Mouse (Mus musculus): ENCODE data around the gene Bcl11b. TPM values are rescaled to one million over a fixed set of nuclear protein-coding genes. Genes with fewer than 3 reads are reported as not detected.

Gene Bcl11b
- polyA plus RNA-seq, 1 experiment from 2014 or later, result 38.4 TPM

DNA sequence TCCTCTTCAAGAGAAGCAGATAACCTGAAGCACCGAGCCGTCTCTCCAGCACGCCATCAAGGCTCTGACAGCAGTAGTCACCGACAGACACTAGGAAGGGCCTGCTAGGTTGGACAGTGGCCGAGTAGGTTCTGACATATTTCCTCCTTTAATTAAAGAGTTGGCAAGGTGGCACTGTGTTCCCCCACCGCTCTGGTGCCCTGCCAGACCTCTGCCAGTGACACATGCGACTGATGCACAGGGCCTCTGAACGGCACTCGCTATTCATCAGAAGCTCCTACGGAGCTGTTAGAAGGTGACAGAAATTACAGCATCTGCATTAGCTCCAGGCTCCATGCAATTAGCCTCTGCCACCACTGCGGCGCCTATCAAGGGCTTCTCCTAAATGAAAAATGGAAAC is 8.6 kb upstream of the Bcl11b start:
- Histone ChIP-seq H3K4me2 (ENCODE audit: low read length) (no peak overlapping the region), H3K9ac (replicated peaks; ENCODE audit: low read length) (no peak overlapping the region), H3K36me3 (ENCODE audit: control insufficient read depth, insufficient read depth, low read length) (no peaks in the 10 kb centered on the region), H3K9me3 (ENCODE audit: control insufficient read depth, low read length) (no peaks in the 10 kb centered on the region), H3K27ac (replicated peaks; ENCODE audit: low read depth, low read length) (no peak overlapping the region), H3K4me1 (ENCODE audit: control insufficient read depth, insufficient read depth, low read length) (no peaks in the 10 kb centered on the region), H3K4me3 (replicated peaks; ENCODE audit: low read depth, low read length) (no peak overlapping the region), H3K27me3 (ENCODE audit: control insufficient read depth, insufficient read depth, low read length) (no peaks in the 10 kb centered on the region)
- DNase-seq, result no peak
- no peak for ATAC-seq (ENCODE audit: low FRiP score, low TSS enrichment)
- 87% methylated on average over 12 of the region's 12 CpGs for WGBS

DNA sequence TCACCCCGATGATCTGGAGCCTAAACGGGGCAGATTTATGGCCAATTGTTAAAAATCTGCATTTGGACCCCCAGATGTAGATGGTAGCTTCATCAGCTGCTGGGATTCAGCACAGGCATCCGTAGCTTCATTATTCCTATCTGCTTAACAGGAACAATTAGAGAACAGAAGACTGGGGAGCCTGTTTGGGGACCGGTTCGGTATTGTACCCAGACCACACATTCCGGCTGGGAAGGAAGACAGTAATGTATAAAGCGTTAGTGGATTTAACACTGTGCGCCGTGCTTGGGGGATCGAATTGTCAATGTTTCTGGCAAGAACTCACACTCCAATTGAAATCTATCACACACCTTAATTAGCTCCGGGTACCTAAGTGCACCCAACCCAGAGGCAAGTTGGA is 6.9 kb upstream of the Bcl11b start:
- Histone ChIP-seq H3K4me3 (replicated peaks; ENCODE audit: low read depth, low read length) (no peak overlapping the region), H3K36me3 (ENCODE audit: control insufficient read depth, insufficient read depth, low read length) (no peaks in the 10 kb centered on the region), H3K27ac (replicated peaks; ENCODE audit: low read depth, low read length) (no peak overlapping the region), H3K27me3 (ENCODE audit: control insufficient read depth, insufficient read depth, low read length) (peaks cover 4% of the 10 kb centered on the region; the same call in 1 of the 2 replicates), H3K9ac (replicated peaks; ENCODE audit: low read length) (no peak overlapping the region), H3K4me2 (ENCODE audit: low read length) (no peak overlapping the region), H3K4me1 (ENCODE audit: control insufficient read depth, insufficient read depth, low read length) (peaks cover 6% of the 10 kb centered on the region), H3K9me3 (ENCODE audit: control insufficient read depth, low read length) (no peaks in the 10 kb centered on the region)
- ATAC-seq (ENCODE audit: low FRiP score, low TSS enrichment) (no peak), DNase-seq (no peak)
- 80% methylated on average over 11 of the region's 11 CpGs for whole genome bisulfite sequencing

DNA sequence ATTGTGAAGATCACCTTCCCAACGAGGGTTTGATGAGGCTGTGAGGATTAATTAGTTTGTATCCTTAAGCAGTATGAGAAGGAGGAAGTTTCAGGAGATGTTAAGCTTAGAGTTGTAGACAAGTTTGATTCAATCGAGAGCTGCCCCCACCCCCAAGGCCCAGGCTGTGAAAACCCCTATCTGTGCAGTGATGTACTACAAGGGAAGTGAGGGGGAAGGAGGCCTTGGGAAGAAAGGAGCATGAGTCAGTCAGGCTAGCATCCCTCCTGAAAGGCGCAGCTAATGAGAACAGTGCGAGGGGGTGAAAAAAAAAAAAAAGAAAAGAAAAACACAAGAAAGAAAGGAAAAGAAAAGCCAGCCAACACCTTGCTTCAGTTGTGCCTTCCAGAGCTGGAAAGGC is 5.8 kb upstream of the Bcl11b start:
- no peak for DNase-seq
- no peak for ATAC-seq (ENCODE audit: low FRiP score, low TSS enrichment)
- H3K9ac ChIP-seq (replicated peaks; ENCODE audit: low read length), result no peak overlapping the region
- H3K4me2 ChIP-seq (ENCODE audit: low read length), result no peak overlapping the region
- H3K4me3 ChIP-seq (replicated peaks; ENCODE audit: low read depth, low read length), result no peak overlapping the region
- no peak overlapping the region for H3K27ac ChIP-seq (replicated peaks; ENCODE audit: low read depth, low read length)
- H3K4me1 ChIP-seq (ENCODE audit: control insufficient read depth, insufficient read depth, low read length), result peaks cover 17% of the 10 kb centered on the region
- H3K36me3 ChIP-seq (ENCODE audit: control insufficient read depth, insufficient read depth, low read length), result no peaks in the 10 kb centered on the region
- H3K9me3 ChIP-seq (ENCODE audit: control insufficient read depth, low read length), result no peaks in the 10 kb centered on the region
- 40% methylated on average over 4 of the region's 4 CpGs for WGBS
- H3K27me3 ChIP-seq (ENCODE audit: control insufficient read depth, insufficient read depth, low read length), result peaks cover 12% of the 10 kb centered on the region; the same call in 1 of the 2 replicates

DNA sequence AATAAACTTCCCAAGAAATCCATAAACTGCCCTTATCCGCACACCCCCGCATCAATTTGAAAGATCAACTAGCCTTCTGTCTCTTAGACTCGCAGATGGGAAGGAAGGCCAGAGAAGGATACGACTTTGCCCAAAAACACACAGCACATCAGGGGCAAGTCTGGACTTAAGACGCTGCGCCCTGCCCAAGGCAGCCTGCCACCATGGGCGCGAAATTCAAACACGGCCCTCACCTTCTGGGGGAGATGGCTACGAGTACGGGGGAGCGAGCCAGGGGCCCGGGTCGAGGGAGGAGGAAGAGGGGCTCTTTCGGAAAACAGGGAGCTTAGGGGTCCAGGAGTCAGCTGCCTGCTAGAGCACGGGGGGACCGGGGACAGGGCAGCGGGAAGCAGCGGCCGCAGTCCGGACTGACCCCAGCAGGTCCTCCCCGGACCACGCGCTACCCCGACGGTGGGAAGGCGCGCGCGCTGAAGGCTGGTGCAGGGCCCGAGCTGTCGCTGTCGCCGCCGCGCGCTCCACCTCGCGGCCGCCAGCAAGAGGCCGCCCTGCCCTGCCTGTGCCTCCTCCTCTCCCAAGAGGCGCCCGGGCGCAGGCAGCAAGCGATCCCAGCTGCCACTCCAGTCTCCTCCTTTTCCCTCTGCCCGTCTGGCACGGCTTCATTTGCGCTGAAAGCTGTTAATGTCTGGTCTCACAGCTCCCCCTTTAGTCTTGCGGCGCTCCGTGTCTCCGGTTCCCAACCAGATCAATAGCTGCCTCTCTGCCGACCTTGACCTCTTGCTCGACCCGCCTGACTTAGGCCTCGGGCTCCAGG is 2.6 kb upstream of the Bcl11b start:
- H3K4me3 ChIP-seq (replicated peaks; ENCODE audit: low read depth, low read length), result peak overlapping the region; percentile 37
- WGBS, result under 1% methylated on average over 56 of the region's 56 CpGs
- ATAC-seq (ENCODE audit: low FRiP score, low TSS enrichment) (peak; percentile 71), DNase-seq (peak; percentile 93)
- no peaks in the 10 kb centered on the region for H3K36me3 ChIP-seq (ENCODE audit: control insufficient read depth, insufficient read depth, low read length)
- H3K27me3 ChIP-seq (ENCODE audit: control insufficient read depth, insufficient read depth, low read length), result peaks cover 12% of the 10 kb centered on the region; the same call in 1 of the 2 replicates
- H3K9ac ChIP-seq (replicated peaks; ENCODE audit: low read length), result peak overlapping the region; percentile 41; the same call in 1 of the 2 replicates
- peaks cover 20% of the 10 kb centered on the region for H3K4me1 ChIP-seq (ENCODE audit: control insufficient read depth, insufficient read depth, low read length)
- H3K9me3 ChIP-seq (ENCODE audit: control insufficient read depth, low read length), result no peaks in the 10 kb centered on the region
- peak overlapping the region; percentile 91 for H3K4me2 ChIP-seq (ENCODE audit: low read length)
- H3K27ac ChIP-seq (replicated peaks; ENCODE audit: low read depth, low read length), result no peak overlapping the region

DNA sequence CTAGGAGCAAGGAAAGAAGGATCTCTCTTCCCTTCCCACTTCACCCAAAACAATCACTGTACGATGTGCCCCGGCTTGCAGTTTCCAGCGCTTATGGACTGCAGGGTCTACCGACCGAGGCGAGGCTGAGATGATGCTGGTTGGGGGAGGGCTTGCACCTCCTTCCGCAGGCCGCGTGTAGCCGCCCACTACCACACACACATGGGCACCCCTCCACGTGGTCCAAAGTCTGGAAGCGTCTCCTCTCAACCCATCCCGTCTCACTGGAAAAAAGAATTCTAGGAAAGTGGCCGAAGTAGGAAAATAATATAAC is 2.0 kb upstream of the Bcl11b start:
- 10% methylated on average over 14 of the region's 14 CpGs for WGBS
- Histone ChIP-seq H3K27me3 (ENCODE audit: control insufficient read depth, insufficient read depth, low read length) (peaks cover 12% of the 10 kb centered on the region; the same call in 1 of the 2 replicates), H3K4me1 (ENCODE audit: control insufficient read depth, insufficient read depth, low read length) (peaks cover 25% of the 10 kb centered on the region), H3K4me3 (replicated peaks; ENCODE audit: low read depth, low read length) (peak overlapping the region; percentile 89), H3K36me3 (ENCODE audit: control insufficient read depth, insufficient read depth, low read length) (no peaks in the 10 kb centered on the region), H3K27ac (replicated peaks; ENCODE audit: low read depth, low read length) (peak overlapping the region; percentile 13; the same call in 1 of the 2 replicates), H3K9ac (replicated peaks; ENCODE audit: low read length) (peak overlapping the region; percentile 36; the same call in 1 of the 2 replicates), H3K9me3 (ENCODE audit: control insufficient read depth, low read length) (no peaks in the 10 kb centered on the region), H3K4me2 (ENCODE audit: low read length) (peak overlapping the region; percentile 91)
- ATAC-seq (ENCODE audit: low FRiP score, low TSS enrichment), result no peak
- DNase-seq, result peak; percentile 29

DNA sequence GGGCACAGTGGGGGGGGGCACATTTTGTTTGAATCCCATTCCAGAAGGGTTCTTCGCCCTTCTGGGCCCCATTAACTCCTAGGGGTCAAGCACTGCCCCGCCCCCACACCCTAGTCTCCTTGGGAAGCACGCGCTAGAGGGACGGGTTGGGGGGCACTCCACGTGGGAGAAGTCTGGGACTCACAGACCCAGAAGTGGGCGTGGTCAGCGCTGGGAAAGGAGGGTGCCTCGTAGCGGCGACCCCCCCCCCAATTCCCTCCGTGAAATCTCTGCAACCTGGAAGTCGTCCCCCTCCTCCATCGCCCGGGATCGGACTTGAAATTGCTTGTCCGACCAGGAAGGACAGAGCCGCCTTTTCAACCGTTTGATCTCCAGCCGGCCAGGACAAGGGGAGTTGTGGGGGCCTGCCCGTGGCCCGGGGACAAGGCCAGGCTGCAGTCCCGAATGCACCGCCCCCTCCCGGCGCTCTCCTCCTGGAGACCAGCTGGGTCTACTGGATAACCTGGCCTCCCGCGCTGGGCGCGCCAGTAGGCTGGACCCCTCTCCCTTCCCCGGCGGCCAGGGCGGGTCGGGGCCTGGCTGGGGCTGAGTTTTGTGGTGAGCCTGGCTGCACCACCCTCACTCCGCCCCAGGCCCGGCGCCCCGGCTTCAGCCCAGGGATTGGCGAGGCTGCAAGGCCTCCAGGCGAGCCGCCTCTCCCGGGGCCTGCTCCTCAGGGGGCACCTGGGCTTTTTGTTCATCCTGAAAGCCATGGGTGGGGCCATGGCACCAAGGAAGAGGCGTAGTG is 1.5 kb upstream of the Bcl11b start:
- no peak for ATAC-seq (ENCODE audit: low FRiP score, low TSS enrichment)
- H3K27ac ChIP-seq (replicated peaks; ENCODE audit: low read depth, low read length), result peak overlapping the region; percentile 13; the same call in 1 of the 2 replicates
- H3K9me3 ChIP-seq (ENCODE audit: control insufficient read depth, low read length), result no peaks in the 10 kb centered on the region
- WGBS, result 2% methylated on average over 42 of the region's 43 CpGs
- peak overlapping the region; percentile 89 for H3K4me3 ChIP-seq (replicated peaks; ENCODE audit: low read depth, low read length)
- H3K9ac ChIP-seq (replicated peaks; ENCODE audit: low read length), result peak overlapping the region; percentile 36; the same call in 1 of the 2 replicates
- no peaks in the 10 kb centered on the region for H3K36me3 ChIP-seq (ENCODE audit: control insufficient read depth, insufficient read depth, low read length)
- peak; percentile 56 for DNase-seq
- H3K4me2 ChIP-seq (ENCODE audit: low read length), result peak overlapping the region; percentile 91
- H3K4me1 ChIP-seq (ENCODE audit: control insufficient read depth, insufficient read depth, low read length), result peaks cover 25% of the 10 kb centered on the region
- H3K27me3 ChIP-seq (ENCODE audit: control insufficient read depth, insufficient read depth, low read length), result peaks cover 12% of the 10 kb centered on the region; the same call in 1 of the 2 replicates

DNA sequence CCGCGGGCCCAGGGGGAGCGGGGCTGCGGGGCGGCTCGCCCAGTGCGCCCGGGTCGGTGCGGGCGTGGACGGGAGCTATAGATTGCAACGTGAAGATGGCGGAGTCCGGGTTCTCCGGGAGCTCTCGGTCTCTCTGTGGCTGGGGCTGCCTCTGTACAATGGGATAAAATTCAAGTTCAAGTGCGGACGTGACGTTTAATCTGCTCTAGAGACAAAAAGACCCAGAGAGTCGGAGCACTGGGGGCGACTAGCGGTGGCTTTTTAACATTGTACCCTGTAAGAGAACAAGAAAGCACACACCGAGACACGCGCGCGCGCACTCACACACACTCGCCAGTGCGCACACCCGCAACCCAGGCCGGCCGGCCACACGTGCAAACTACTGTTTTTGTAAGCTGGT is 526 bp upstream of the Bcl11b start:
- H3K4me2 ChIP-seq (ENCODE audit: low read length), result peak overlapping the region; percentile 91
- WGBS, result under 1% methylated on average over 35 of the region's 35 CpGs
- H3K4me3 ChIP-seq (replicated peaks; ENCODE audit: low read depth, low read length), result peak overlapping the region; percentile 89
- no peaks in the 10 kb centered on the region for H3K36me3 ChIP-seq (ENCODE audit: control insufficient read depth, insufficient read depth, low read length)
- no peaks in the 10 kb centered on the region for H3K9me3 ChIP-seq (ENCODE audit: control insufficient read depth, low read length)
- peaks cover 25% of the 10 kb centered on the region for H3K4me1 ChIP-seq (ENCODE audit: control insufficient read depth, insufficient read depth, low read length)
- H3K27ac ChIP-seq (replicated peaks; ENCODE audit: low read depth, low read length), result peak overlapping the region; percentile 98
- peaks cover 12% of the 10 kb centered on the region; the same call in 1 of the 2 replicates for H3K27me3 ChIP-seq (ENCODE audit: control insufficient read depth, insufficient read depth, low read length)
- H3K9ac ChIP-seq (replicated peaks; ENCODE audit: low read length), result peak overlapping the region; percentile 94
- peak; percentile 77 for ATAC-seq (ENCODE audit: low FRiP score, low TSS enrichment)
- DNase-seq, result peak; percentile 96

DNA sequence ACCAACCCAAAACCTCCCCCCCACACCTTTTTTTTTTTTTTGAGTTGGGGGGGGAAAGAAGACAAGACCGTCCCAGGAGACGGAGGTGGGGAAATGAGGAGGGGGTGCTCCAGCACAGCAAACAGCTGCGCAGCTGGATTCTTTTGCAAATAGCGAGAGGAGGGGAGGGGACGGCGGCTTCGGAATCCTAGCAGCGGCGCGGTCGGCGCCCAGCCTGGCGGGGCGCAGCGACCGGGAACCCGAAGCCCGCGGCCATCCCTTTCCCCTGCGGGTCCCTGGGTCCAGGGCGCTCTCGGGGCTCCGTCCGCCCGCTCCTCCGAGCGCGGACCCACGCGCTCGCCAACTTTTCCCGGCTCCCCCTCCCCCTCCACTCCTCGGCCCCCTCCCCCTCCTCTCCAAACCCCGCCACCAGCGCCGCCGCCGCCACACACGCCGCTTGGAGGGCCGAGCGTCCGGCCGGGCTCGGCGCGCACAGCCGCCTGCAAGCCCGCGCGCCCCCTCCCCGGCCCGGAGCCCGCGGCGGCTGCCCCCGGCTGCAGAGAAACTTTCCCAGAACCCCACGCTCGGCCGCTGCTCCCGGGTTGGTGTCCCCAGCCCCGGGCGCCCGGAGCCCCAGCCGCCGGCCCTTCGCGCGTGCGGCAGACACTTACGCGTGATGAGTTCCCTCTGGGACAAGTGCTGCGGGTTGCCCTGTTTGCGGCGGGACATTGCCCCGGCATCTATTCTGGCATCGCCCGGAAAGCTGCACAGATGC is 789 bp downstream of the Bcl11b start:
- ATAC-seq (ENCODE audit: low FRiP score, low TSS enrichment) (no peak), DNase-seq (peak; percentile 81)
- H3K4me1 ChIP-seq (ENCODE audit: control insufficient read depth, insufficient read depth, low read length), result peaks cover 32% of the 10 kb centered on the region
- H3K27me3 ChIP-seq (ENCODE audit: control insufficient read depth, insufficient read depth, low read length), result peaks cover 12% of the 10 kb centered on the region; the same call in 1 of the 2 replicates
- peak overlapping the region; percentile 91 for H3K4me2 ChIP-seq (ENCODE audit: low read length)
- under 1% methylated on average over 72 of the region's 78 CpGs for WGBS
- H3K9ac ChIP-seq (replicated peaks; ENCODE audit: low read length), result peak overlapping the region; percentile 94
- H3K4me3 ChIP-seq (replicated peaks; ENCODE audit: low read depth, low read length), result peak overlapping the region; percentile 89
- H3K36me3 ChIP-seq (ENCODE audit: control insufficient read depth, insufficient read depth, low read length), result no peaks in the 10 kb centered on the region
- no peaks in the 10 kb centered on the region for H3K9me3 ChIP-seq (ENCODE audit: control insufficient read depth, low read length)
- H3K27ac ChIP-seq (replicated peaks; ENCODE audit: low read depth, low read length), result peak overlapping the region; percentile 98

All from midbrain, embryonic 14.5 days (tissue).